Comparison of ENCODE assay signal across 11 mouse cellular contexts in the genomic region with DNA sequence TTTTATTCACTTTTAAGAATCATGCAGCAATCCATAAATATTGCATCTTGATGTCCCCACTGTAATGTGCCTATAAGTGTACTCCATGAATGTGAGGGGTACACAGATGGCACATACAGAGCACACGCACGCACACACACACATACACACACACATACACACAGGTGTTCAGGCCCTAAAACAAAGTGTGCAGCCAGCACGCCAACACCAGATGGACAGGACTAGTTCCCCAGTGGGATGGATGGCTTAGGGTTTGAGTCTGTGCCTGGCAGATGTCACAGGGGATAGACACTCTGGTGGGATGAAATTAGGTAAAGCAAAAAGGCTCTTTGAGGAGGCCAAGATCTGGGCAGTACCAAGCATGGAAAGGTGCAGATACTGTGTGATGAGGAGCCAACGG. TPM values are rescaled to one million over a fixed set of nuclear protein-coding genes. Genes with fewer than 3 reads are reported as not detected.
DNase-seq lines count a peak whose midpoint lies in the region; ATAC-seq and TF ChIP-seq lines count a peak whose summit lies in the region.
"Had no signal": no experiment of that assay in that cellular context is flagged by ENCODE, and none has a peak within 500 bp of the region (broad histone marks: within the 10 kb centered on the region; RNA-seq: fewer than 3 reads in every experiment).

No protein-coding gene starts in this region.

- no peaks in the 10 kb centered on the region for H3K9me3 ChIP-seq in intestine, embryonic 15.5 days
- H3K9me3 ChIP-seq in intestine, embryonic 16.5 days (ENCODE audit: control insufficient read depth, low read length): no peaks in the 10 kb centered on the region
- no peaks in the 10 kb centered on the region for H3K9me3 ChIP-seq in forebrain, embryonic 13.5 days (replicated peaks)
- H3K9me3 ChIP-seq in limb, embryonic 15.5 days: no peaks in the 10 kb centered on the region

- no peak for TF ChIP-seq CTCF in brain, embryonic 14.5 days (IDR thresholded peaks at IDR 0.05; ENCODE audit: borderline replicate concordance, extremely low read depth, insufficient read depth, insufficient read length)

- H3K27me3 ChIP-seq in intestine, embryonic 15.5 days (replicated peaks): peaks cover 22% of the 10 kb centered on the region
- H3K27me3 ChIP-seq in intestine, embryonic 16.5 days (replicated peaks; ENCODE audit: control insufficient read depth, insufficient read depth, low read length): peaks cover 15% of the 10 kb centered on the region
- H3K27me3 ChIP-seq in forebrain, embryonic 13.5 days: peaks cover 22% of the 10 kb centered on the region
- peaks cover 24% of the 10 kb centered on the region for H3K27me3 ChIP-seq in limb, embryonic 15.5 days

- no peak overlapping the region for H3K27ac ChIP-seq in intestine, embryonic 15.5 days
- no peak overlapping the region for H3K27ac ChIP-seq in intestine, embryonic 16.5 days (ENCODE audit: low read length)
- peak overlapping the region; percentile 54 for H3K27ac ChIP-seq in forebrain, embryonic 13.5 days
- H3K27ac ChIP-seq in limb, embryonic 15.5 days: no peak overlapping the region

- DNase-seq in brain, embryonic 14.5 days (ENCODE audit: low read depth): peak; percentile 50
- DNase-seq in spleen, adult 18-20 months: no peak
- DNase-seq in layer of hippocampus, adult 18-20 months (ENCODE audit: low spot score in 2 of 2): no peak
- DNase-seq in frontal cortex, adult 2 months (ENCODE audit: extremely low spot score in 1 of 2, low spot score in 1 of 2): no peak

- H3K36me3 ChIP-seq in intestine, embryonic 15.5 days: no peaks in the 10 kb centered on the region
- no peaks in the 10 kb centered on the region for H3K36me3 ChIP-seq in intestine, embryonic 16.5 days (ENCODE audit: control insufficient read depth, insufficient read depth, low read length)
- peaks cover 28% of the 10 kb centered on the region for H3K36me3 ChIP-seq in forebrain, embryonic 13.5 days (ENCODE audit: poor library complexity, severe bottlenecking)
- peaks cover 8% of the 10 kb centered on the region; the same call in 1 of the 2 replicates for H3K36me3 ChIP-seq in limb, embryonic 15.5 days

- WGBS in intestine, embryonic 15.5 days: 78% methylated on average over 4 of the region's 4 CpGs
- WGBS in intestine, embryonic 16.5 days: 84% methylated on average over 4 of the region's 4 CpGs
- WGBS in forebrain, embryonic 13.5 days: 76% methylated on average over 4 of the region's 4 CpGs
- WGBS in limb, embryonic 15.5 days: 72% methylated on average over 4 of the region's 4 CpGs

- peak overlapping the region; percentile 53; the same call in 1 of the 2 replicates for H3K9ac ChIP-seq in intestine, embryonic 15.5 days
- no peak overlapping the region for H3K9ac ChIP-seq in intestine, embryonic 16.5 days (ENCODE audit: low read depth, low read length)
- H3K9ac ChIP-seq in forebrain, embryonic 13.5 days: peak overlapping the region; percentile 71
- no peak overlapping the region for H3K9ac ChIP-seq in limb, embryonic 15.5 days

- H3K4me1 ChIP-seq in intestine, embryonic 15.5 days (replicated peaks): peaks cover 44% of the 10 kb centered on the region
- H3K4me1 ChIP-seq in intestine, embryonic 16.5 days (ENCODE audit: control insufficient read depth, insufficient read depth, low read length): peaks cover 36% of the 10 kb centered on the region
- peaks cover 60% of the 10 kb centered on the region for H3K4me1 ChIP-seq in forebrain, embryonic 13.5 days
- peaks cover 30% of the 10 kb centered on the region for H3K4me1 ChIP-seq in limb, embryonic 15.5 days

- no peak overlapping the region for H3K4me2 ChIP-seq in intestine, embryonic 15.5 days (replicated peaks)
- no peak overlapping the region for H3K4me2 ChIP-seq in intestine, embryonic 16.5 days (ENCODE audit: low read depth, low read length)
- peak overlapping the region; percentile 96 for H3K4me2 ChIP-seq in forebrain, embryonic 13.5 days
- peak overlapping the region; percentile 97; the same call in 1 of the 2 replicates for H3K4me2 ChIP-seq in limb, embryonic 15.5 days

- TF ChIP-seq POLR2A in brain, embryonic 14.5 days (IDR thresholded peaks at IDR 0.05; ENCODE audit: borderline replicate concordance, extremely low read depth, insufficient read depth, insufficient read length, poor library complexity, severe bottlenecking): no peak

- H3K4me3 ChIP-seq in intestine, embryonic 15.5 days (replicated peaks): no peak overlapping the region
- H3K4me3 ChIP-seq in intestine, embryonic 16.5 days (ENCODE audit: low read length): no peak overlapping the region
- peak overlapping the region; percentile 54 for H3K4me3 ChIP-seq in forebrain, embryonic 13.5 days
- H3K4me3 ChIP-seq in limb, embryonic 15.5 days: no peak overlapping the region

- no peak for ATAC-seq in intestine, embryonic 15.5 days
- no peak for ATAC-seq in intestine, embryonic 16.5 days
- ATAC-seq in forebrain, embryonic 13.5 days: no peak
- ATAC-seq in limb, embryonic 15.5 days (ENCODE audit: insufficient number of reproducible peaks, low FRiP score, low TSS enrichment, low read depth): no peak

RNA-seq across cellular contexts. Expression of a gene that starts 1.2 kb away (rescaled TPM):
- polyA plus RNA-seq in intestine, embryonic 15.5 days (2015; fragmentation: Nextera tagmentation; extraction: Ambion mirVana): 0.66 and 0.77 TPM in 2 replicates
- polyA plus RNA-seq in intestine, embryonic 16.5 days (2015; fragmentation: Nextera tagmentation; extraction: Ambion mirVana): 0.27 and 0.36 TPM in 2 replicates
- polyA plus RNA-seq in brain, embryonic 14.5 days (2012; rRNA removed): 22.2 and 29.7 TPM in 2 replicates
- polyA plus RNA-seq in forebrain, embryonic 13.5 days (2015; fragmentation: Nextera tagmentation; extraction: Ambion mirVana): 8.1 and 10.6 TPM in 2 replicates
- polyA plus RNA-seq in limb, embryonic 15.5 days (2015; fragmentation: Nextera tagmentation; extraction: Ambion mirVana): 0.15 and 0.19 TPM in 2 replicates
- 1 to 10 TPM; 6.2 to 7.5 TPM for total RNA-seq in layer of hippocampus, adult 18-20 months (2021)
- polyA plus RNA-seq in frontal cortex, adult 2 months (2012; rRNA removed): 4.6 and 5.6 TPM in 2 replicates
- total RNA-seq: common myeloid progenitor, adult 5-6 weeks had no signal

RNA-seq across cellular contexts. Expression of a gene that starts 29.4 kb away (rescaled TPM):
- 52.1 and 52.5 TPM in 2 replicates for polyA plus RNA-seq in intestine, embryonic 15.5 days (2015; fragmentation: Nextera tagmentation; extraction: Ambion mirVana)
- polyA plus RNA-seq in intestine, embryonic 16.5 days (2015; fragmentation: Nextera tagmentation; extraction: Ambion mirVana): 52.5 and 54.6 TPM in 2 replicates
- 96.1 and 112 TPM in 2 replicates for polyA plus RNA-seq in brain, embryonic 14.5 days (2012; rRNA removed)
- polyA plus RNA-seq in forebrain, embryonic 13.5 days (2015; fragmentation: Nextera tagmentation; extraction: Ambion mirVana): 88.9 and 89.2 TPM in 2 replicates
- 66.2 and 73.8 TPM in 2 replicates for polyA plus RNA-seq in limb, embryonic 15.5 days (2015; fragmentation: Nextera tagmentation; extraction: Ambion mirVana)
- 10 to 100 TPM; 69.4 to 85.5 TPM for total RNA-seq in layer of hippocampus, adult 18-20 months (2021)
- polyA plus RNA-seq in frontal cortex, adult 2 months (2012; rRNA removed): 89.7 and 97.5 TPM in 2 replicates

RNA-seq across cellular contexts. Expression of a gene that starts 55.7 kb away (rescaled TPM):
- 0.19 and 0.21 TPM in 2 replicates for polyA plus RNA-seq in intestine, embryonic 15.5 days (2015; fragmentation: Nextera tagmentation; extraction: Ambion mirVana)
- 0.16 and 0.31 TPM in 2 replicates for polyA plus RNA-seq in intestine, embryonic 16.5 days (2015; fragmentation: Nextera tagmentation; extraction: Ambion mirVana)
- polyA plus RNA-seq in brain, embryonic 14.5 days (2012; rRNA removed): 0.21 and 0.37 TPM in 2 replicates
- 0.09 and 0.16 TPM in 2 replicates for polyA plus RNA-seq in forebrain, embryonic 13.5 days (2015; fragmentation: Nextera tagmentation; extraction: Ambion mirVana)
- polyA plus RNA-seq in limb, embryonic 15.5 days (2015; fragmentation: Nextera tagmentation; extraction: Ambion mirVana): 0.41 and 0.62 TPM in 2 replicates
- total RNA-seq in layer of hippocampus, adult 18-20 months (2021): not detected
- polyA plus RNA-seq in frontal cortex, adult 2 months (2012; rRNA removed): not detected in 2 replicates
- total RNA-seq: common myeloid progenitor, adult 5-6 weeks; left cerebral cortex, postnatal 36 days; monocyte, adult 5-6 weeks had no signal

Comparison
In these comparisons a context has a peak if more than half of its experiments do, and no peak if none do; other contexts are left out.
1. H3K9ac ChIP-seq: peak in intestine, embryonic 15.5 days (single experiment) and forebrain, embryonic 13.5 days (single experiment); none in intestine, embryonic 16.5 days (single experiment) and limb, embryonic 15.5 days (single experiment).
2. H3K4me2 ChIP-seq: peak in forebrain, embryonic 13.5 days (single experiment) and limb, embryonic 15.5 days (single experiment); none in intestine, embryonic 15.5 days (single experiment) and intestine, embryonic 16.5 days (single experiment).